Mouse (Mus musculus): Measurements from ENCODE around the gene Tshr.

Tshr gene

GRCm38 (mm10) chr12:91588176-91588669 lies 203.9 kb downstream of the Tshr start:
- DNase-seq (ENCODE audit: low read depth, low spot score): peak; percentile 96

- DNase-seq (ENCODE audit: low read depth, low spot score): peak; percentile 52
These were observed 204.5 kb downstream of the Tshr start for GRCm38 (mm10) chr12:91588670-91589541.

GRCm38 (mm10) chr12:91589542-91589846 lies 205.1 kb downstream of the Tshr start:
- DNase-seq (ENCODE audit: low read depth, low spot score): no peak

- DNase-seq (ENCODE audit: low read depth, low spot score): peak; percentile 95
These were observed 205.7 kb downstream of the Tshr start, which contains the start of gene Gtf2a1 for GRCm38 (mm10) chr12:91589847-91590690. Gene Gtf2a1, minus strand, starts transcription at chr12:91590487.

GRCm38 (mm10) chr12:91590716-91591115 lies 206.4 kb downstream of the Tshr start:
- no peak for DNase-seq (ENCODE audit: low read depth, low spot score)

- no peak for DNase-seq (ENCODE audit: low read depth, low spot score)
These were observed 206.8 kb downstream of the Tshr start for GRCm38 (mm10) chr12:91591191-91591590.

GRCm38 (mm10) chr12:91592128-91592527 lies 207.8 kb downstream of the Tshr start:
- DNase-seq (ENCODE audit: low read depth, low spot score): no peak
